Mouse (Mus musculus): ENCODE results near the gene Cpeb3.

GRCm38 (mm10) chr19:37175436-37175805 lies 33.0 kb downstream of the Cpeb3 start:
- TF ChIP-seq CTCF (IDR thresholded peaks at IDR 0.05; ENCODE audit: control insufficient read depth, insufficient read depth, insufficient replicate concordance, low read depth, low read length) (no peak), POLR2A (IDR thresholded peaks at IDR 0.05; ENCODE audit: control insufficient read depth, low read depth, low read length) (no peak)
